Mouse (Mus musculus) hindbrain, postnatal 0 days (tissue): Measurements from ENCODE around the gene Gm20479. TPM values are rescaled to one million over a fixed set of nuclear protein-coding genes. Genes with fewer than 3 reads are reported as not detected.

ENCODE experiments used
- ATAC-seq: fragments of 200-750 bp; cut with Nextera tagmentation; 2 replicates; pipeline ENCODE4 v1.8.0; 2017; ENCODE audit warnings: mild to moderate bottlenecking, moderate TSS enrichment, moderate library complexity
- DNase-seq: peaks from one replicate; pipeline ENCODE4 v3.0.0-alpha.2; 2015; ENCODE audit warnings: low spot score
- H3K27ac ChIP-seq: fragments of 300-500 bp; sonication (generic); 2 replicates; pipeline ENCODE4 v1.5.1; 2014; ENCODE audit warnings: mild to moderate bottlenecking
- H3K27me3 ChIP-seq: fragments of 300-500 bp; sonication (generic); 2 replicates; pipeline ENCODE4 v1.6.1; 2014; ENCODE audit warnings: low read length, mixed read lengths; ENCODE audit not compliant: insufficient read depth
- H3K36me3 ChIP-seq: fragments of 300-500 bp; sonication (generic); 2 replicates; pipeline ENCODE4 v1.6.1; 2014; ENCODE audit warnings: low read length, mixed read lengths; ENCODE audit not compliant: insufficient read depth
- H3K4me1 ChIP-seq: fragments of 300-500 bp; sonication (generic); 2 replicates; pipeline ENCODE4 v1.6.1; 2014; ENCODE audit warnings: antibody characterized with exemption, low read length, mixed read lengths; ENCODE audit not compliant: insufficient read depth
- H3K4me2 ChIP-seq: fragments of 300-500 bp; sonication (generic); 2 replicates; pipeline ENCODE4 v1.6.1; 2014; ENCODE audit warnings: low read depth, mild to moderate bottlenecking, low read length, moderate library complexity, mixed read lengths
- H3K4me3 ChIP-seq: fragments of 300-500 bp; sonication (generic); 2 replicates; pipeline ENCODE4 v1.5.1; 2014; ENCODE audit warnings: low read length
- H3K9ac ChIP-seq: fragments of 300-500 bp; sonication (generic); replicated peaks from 2 replicates; pipeline ENCODE4 v1.6.1; 2014; ENCODE audit warnings: mild to moderate bottlenecking, low read length, moderate library complexity, mixed read lengths
- H3K9me3 ChIP-seq: fragments of 300-500 bp; sonication (generic); 2 replicates; pipeline ENCODE4 v1.6.1; 2016; ENCODE audit warnings: low read length, mixed read lengths
- CTCF ChIP-seq: IDR thresholded peaks from 2 replicates; pipeline ENCODE4 v1.5.1; 2016; ENCODE audit warnings: antibody characterized with exemption, control low read depth, low read depth
- WGBS: fragments of 180-500 bp; shearing (Covaris S2); extraction: QIAGEN DNeasy Blood & Tissue Kit; methylation state at CpG from one replicate; pipeline ENCODE4 v1.1.7; 2014; 5-methylcytosine and 5-hydroxymethylcytosine counted together
- polyA plus RNA-seq: library from polyadenylated mRNA; unstranded; fragments of >200 nt; fragmentation: Nextera tagmentation; extraction: Ambion mirVana; gene quantifications from 2 replicates; pipeline ENCODE4 v1.2.1, GENCODE M21; 2015
- total RNA-seq: library from RNA; depleted of rRNA; stranded (reverse); fragments of >200 nt; gene quantifications from 2 replicates; pipeline ENCODE4 v1.2.3, GENCODE M21; 2014

The Gm20479 gene
- total and polyA plus RNA-seq, 2 experiments from 2014 or later, result not detected

- ATAC-seq (no peak), DNase-seq (no peak)
- no peak overlapping the region for H3K27ac ChIP-seq
- peaks cover 8% of the 10 kb centered on the region; the same call in 1 of the 2 replicates for H3K4me1 ChIP-seq
- whole genome bisulfite sequencing, result 88% methylated on average over 9 of the region's 9 CpGs
- TF ChIP-seq CTCF, result no peak
- H3K36me3 ChIP-seq, result no peaks in the 10 kb centered on the region
- no peak overlapping the region for H3K4me2 ChIP-seq
- H3K9ac ChIP-seq, result no peak overlapping the region
- H3K9me3 ChIP-seq, result no peaks in the 10 kb centered on the region
- H3K27me3 ChIP-seq, result peaks cover 26% of the 10 kb centered on the region
- no peak overlapping the region for H3K4me3 ChIP-seq
These were observed 2.6 kb upstream of the Gm20479 start for GRCm38 (mm10) chr7:27359706-27360358.

GRCm38 (mm10) chr7:27359162-27359561 lies 1.9 kb upstream of the Gm20479 start:
- Histone ChIP-seq H3K9ac (no peak overlapping the region), H3K9me3 (no peaks in the 10 kb centered on the region), H3K4me1 (peaks cover 12% of the 10 kb centered on the region; the same call in 1 of the 2 replicates), H3K27me3 (peaks cover 19% of the 10 kb centered on the region), H3K36me3 (no peaks in the 10 kb centered on the region), H3K4me3 (no peak overlapping the region), H3K4me2 (no peak overlapping the region), H3K27ac (no peak overlapping the region)
- no peak for TF ChIP-seq CTCF
- no peak for DNase-seq
- WGBS, result 75% methylated on average over 2 of the region's 2 CpGs
- no peak for ATAC-seq

- Histone ChIP-seq H3K36me3 (peaks cover 6% of the 10 kb centered on the region; the same call in 1 of the 2 replicates), H3K9ac (no peak overlapping the region), H3K27me3 (0 out of 2 replicates have a peak, but pooled peaks cover 10% of the 10 kb centered on the region), H3K4me3 (no peak overlapping the region), H3K4me2 (no peak overlapping the region), H3K4me1 (peaks cover 12% of the 10 kb centered on the region; the same call in 1 of the 2 replicates), H3K9me3 (no peaks in the 10 kb centered on the region), H3K27ac (no peak overlapping the region)
- ATAC-seq (no peak), DNase-seq (no peak)
- WGBS, result 27% methylated on average over 3 of the region's 3 CpGs
- no peak for TF ChIP-seq CTCF
These were observed 368 bp upstream of the Gm20479 start for GRCm38 (mm10) chr7:27357595-27357978.

GRCm38 (mm10) chr7:27356248-27356647 lies 971 bp downstream of the Gm20479 start:
- Histone ChIP-seq H3K4me2 (peak overlapping the region; percentile 81), H3K9ac (0 out of 2 replicates have a peak overlapping the region, but pooled peaks have one; percentile 2), H3K27me3 (0 out of 2 replicates have a peak, but pooled peaks cover 10% of the 10 kb centered on the region), H3K4me3 (peak overlapping the region; percentile 72), H3K9me3 (no peaks in the 10 kb centered on the region), H3K27ac (0 out of 2 replicates have a peak overlapping the region, but pooled peaks have one; percentile 22), H3K4me1 (peaks cover 12% of the 10 kb centered on the region; the same call in 1 of the 2 replicates), H3K36me3 (peaks cover 6% of the 10 kb centered on the region; the same call in 1 of the 2 replicates)
- DNase-seq (no peak), ATAC-seq (peak; percentile 25)
- no peak for TF ChIP-seq CTCF
- 4% methylated on average over 15 of the region's 16 CpGs for WGBS

GRCm38 (mm10) chr7:27355745-27356240 lies 1.4 kb downstream of the Gm20479 start, which contains the start of gene Shkbp1:
Gene Shkbp1, minus strand, starts transcription at chr7:27356019.
- no peaks in the 10 kb centered on the region for H3K9me3 ChIP-seq
- TF ChIP-seq CTCF, result no peak
- 0 out of 2 replicates have a peak, but pooled peaks cover 10% of the 10 kb centered on the region for H3K27me3 ChIP-seq
- peak within 1 kb of the TSS; percentile 81 for H3K4me2 ChIP-seq
- H3K4me1 ChIP-seq, result peaks cover 12% of the 10 kb centered on the region; the same call in 1 of the 2 replicates
- under 1% methylated on average over 34 of the region's 34 CpGs for WGBS
- H3K4me3 ChIP-seq, result peak within 1 kb of the TSS; percentile 72
- ATAC-seq, result peak; percentile 95
- peak within 1 kb of the TSS; percentile 41; the same call in 1 of the 2 replicates for H3K27ac ChIP-seq
- peaks cover 6% of the 10 kb centered on the region; the same call in 1 of the 2 replicates for H3K36me3 ChIP-seq
- H3K9ac ChIP-seq, result peak within 1 kb of the TSS; percentile 64
- DNase-seq, result peak; percentile 94

- H3K36me3 ChIP-seq, result peaks cover 10% of the 10 kb centered on the region; the same call in 1 of the 2 replicates
- H3K4me3 ChIP-seq, result peak overlapping the region; percentile 72
- H3K27ac ChIP-seq, result peak overlapping the region; percentile 41; the same call in 1 of the 2 replicates
- peaks cover 12% of the 10 kb centered on the region; the same call in 1 of the 2 replicates for H3K4me1 ChIP-seq
- TF ChIP-seq CTCF, result no peak
- no peaks in the 10 kb centered on the region for H3K9me3 ChIP-seq
- no peak for ATAC-seq
- H3K4me2 ChIP-seq, result peak overlapping the region; percentile 81
- 8% methylated on average over 14 of the region's 14 CpGs for WGBS
- no peak for DNase-seq
- H3K9ac ChIP-seq, result peak overlapping the region; percentile 64
- 0 out of 2 replicates have a peak, but pooled peaks cover 10% of the 10 kb centered on the region for H3K27me3 ChIP-seq
These were observed 2.0 kb downstream of the Gm20479 start for GRCm38 (mm10) chr7:27355261-27355660.
